Mouse (Mus musculus): Measurements from ENCODE around the gene Zkscan5. TPM values are rescaled to one million over a fixed set of nuclear protein-coding genes. Genes with fewer than 3 reads are reported as not detected.
A peak's percentile ranks its signal among the peaks of the same experiment; 100 is the strongest.
"Not testable (repeated sequence)": the region's sequence is repeated elsewhere in the genome, so short reads cannot be mapped to it uniquely, and the experiment has no call there.

The Zkscan5 gene
- total RNA-seq, 4 experiments from 2014 or later = 10.2 to 12.4 (median 10.6) TPM

DNA sequence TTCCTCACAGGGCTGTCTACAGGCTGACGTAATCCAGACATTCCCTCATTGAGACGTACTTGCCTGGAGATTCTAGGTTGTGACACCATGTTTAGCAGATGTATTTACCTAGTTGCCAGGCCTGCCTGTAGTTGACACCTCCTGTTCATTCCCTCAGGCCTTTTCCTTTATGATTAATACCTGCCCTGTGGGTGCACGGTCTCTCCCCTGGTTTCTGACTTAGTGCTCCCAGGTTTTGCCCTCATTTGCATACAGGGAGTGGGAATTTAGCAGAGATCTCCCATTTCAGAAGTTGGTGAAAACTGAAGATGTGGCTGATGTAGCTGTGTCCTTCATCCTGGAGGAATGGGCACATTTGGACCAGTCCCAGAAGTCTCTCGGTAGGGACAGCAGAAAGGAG is 7.9 kb downstream of the Zkscan5 start:
- no peak for DNase-seq (ENCODE audit: low spot score in 2 of 2)

DNA sequence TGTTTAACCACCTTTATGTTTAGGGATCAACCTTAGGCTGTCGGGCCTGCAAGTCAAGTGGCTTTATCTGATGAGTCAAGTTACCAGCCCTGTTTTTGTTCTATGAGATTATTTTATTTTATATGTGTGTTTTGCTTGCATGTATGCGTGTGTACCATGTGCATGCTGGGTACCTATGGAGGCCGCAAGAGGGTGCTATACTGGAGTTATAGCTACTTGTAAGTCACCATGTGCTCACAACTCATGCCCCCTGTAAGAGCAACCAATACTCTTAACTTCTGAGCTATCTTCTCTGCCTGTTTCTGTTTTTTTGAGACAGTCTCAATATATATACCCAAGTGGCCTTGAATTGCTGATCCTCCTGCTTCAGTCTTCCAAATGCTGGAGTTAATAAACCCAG is 9.1 kb downstream of the Zkscan5 start:
- no peak for DNase-seq (ENCODE audit: low spot score in 2 of 2)

GRCm38 (mm10) chr5:145214679-145215078 is 10.3 kb downstream of the Zkscan5 start:
- no peak for DNase-seq (ENCODE audit: low spot score in 2 of 2)

GRCm38 (mm10) chr5:145217746-145218145 is 13.4 kb downstream of the Zkscan5 start:
- no peak for DNase-seq (ENCODE audit: low spot score in 2 of 2)

DNA sequence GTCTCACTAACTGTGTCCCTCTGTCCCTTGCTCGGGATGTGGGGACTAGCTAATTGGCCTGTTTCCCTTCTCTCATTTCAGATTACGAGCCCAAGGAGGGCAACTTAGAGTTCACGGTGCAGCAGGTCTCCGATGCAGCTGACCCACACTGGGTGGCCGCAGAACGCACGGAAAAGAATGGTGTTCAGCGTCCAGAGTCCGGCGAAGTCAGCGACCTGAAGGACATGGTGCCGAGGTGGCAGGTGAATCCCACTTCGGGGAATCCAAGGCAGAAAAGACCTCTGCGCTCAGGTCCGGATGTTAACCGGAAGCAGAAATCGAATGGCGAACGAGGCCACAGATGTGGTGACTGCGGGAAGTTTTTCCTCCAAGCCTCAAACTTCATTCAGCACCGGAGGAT is 13.8 kb downstream of the Zkscan5 start:
- no peak for DNase-seq (ENCODE audit: low spot score in 2 of 2)

DNA sequence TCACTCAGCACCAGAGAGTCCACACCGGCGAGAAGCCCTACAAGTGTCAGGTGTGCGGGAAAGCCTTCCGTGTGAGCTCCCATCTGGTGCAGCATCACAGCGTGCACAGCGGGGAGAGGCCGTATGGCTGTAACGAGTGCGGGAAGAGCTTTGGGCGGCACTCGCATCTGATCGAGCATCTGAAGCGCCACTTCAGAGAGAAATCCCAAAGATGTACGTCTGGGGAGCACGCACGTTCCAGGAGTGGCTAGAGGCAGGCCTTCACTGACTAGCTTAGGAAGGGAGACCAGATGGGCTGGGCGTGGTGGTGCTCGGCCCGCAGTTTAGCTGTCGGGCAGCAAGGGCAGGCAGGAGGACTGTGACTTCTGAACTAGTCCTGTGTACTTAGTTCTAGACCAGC is 14.3 kb downstream of the Zkscan5 start:
- DNase-seq (ENCODE audit: low spot score in 2 of 2) = no peak

GRCm38 (mm10) chr5:145219981-145220380 is 15.6 kb downstream of the Zkscan5 start:
- no peak for DNase-seq (ENCODE audit: low spot score in 2 of 2)

GRCm38 (mm10) chr5:145222840-145223239 is 18.5 kb downstream of the Zkscan5 start:
- no peak for DNase-seq (ENCODE audit: low spot score in 2 of 2)

DNA sequence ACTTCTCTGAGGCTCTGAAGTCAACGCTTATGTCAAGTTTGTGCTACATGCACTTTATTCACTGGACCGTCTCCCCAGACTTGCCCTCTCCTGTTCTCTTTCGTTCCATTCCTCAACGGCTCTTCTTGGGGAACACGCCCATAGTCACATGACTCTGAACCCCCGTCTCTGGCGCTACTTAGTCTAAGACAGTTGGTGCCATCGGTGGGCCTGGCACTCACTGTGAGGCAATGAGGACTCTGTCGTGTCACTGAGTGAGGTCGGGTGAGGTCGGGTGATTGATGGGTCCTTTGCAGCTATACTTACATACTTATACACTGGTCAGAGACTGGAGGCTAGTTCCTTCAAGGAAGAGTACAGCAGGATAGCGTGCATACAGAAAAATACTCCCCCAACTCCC is 19.0 kb downstream of the Zkscan5 start:
- no peak for DNase-seq (ENCODE audit: low spot score in 2 of 2)

GRCm38 (mm10) chr5:145226453-145226852 is 22.1 kb downstream of the Zkscan5 start:
- no peak for DNase-seq (ENCODE audit: low spot score in 2 of 2)

- DNase-seq (ENCODE audit: low spot score in 2 of 2) = not testable (repeated sequence)
Measured at GRCm38 (mm10) chr5:145229283-145229682, 24.9 kb downstream of the Zkscan5 start.

DNA sequence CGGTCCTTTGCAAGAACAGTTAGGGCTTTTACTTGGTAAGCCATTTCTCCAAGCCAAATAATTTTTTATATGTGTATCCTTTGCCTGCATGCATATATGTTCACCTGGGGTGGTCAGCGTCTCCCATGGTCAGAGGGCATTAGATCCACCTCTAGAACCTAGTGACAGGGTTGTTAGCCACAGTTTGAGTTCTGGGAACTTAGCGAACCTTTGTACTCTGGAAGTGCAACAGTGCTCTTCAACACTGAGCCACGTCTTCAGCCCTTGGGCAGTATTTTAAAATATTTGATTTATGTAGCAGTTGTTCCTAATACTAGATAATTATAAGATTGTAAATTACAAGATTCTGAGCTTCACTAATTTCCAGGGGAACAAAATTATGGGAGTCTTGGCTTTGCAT is 26.3 kb downstream of the Zkscan5 start:
- DNase-seq (ENCODE audit: low spot score in 2 of 2) = no peak

- peak; percentile 96 to 97 for DNase-seq (ENCODE audit: low spot score in 2 of 2)
Measured at GRCm38 (mm10) chr5:145231367-145231871, 27.1 kb downstream of the Zkscan5 start, which contains the start of gene Zfp655. Gene Zfp655 (plus strand): TSS chr5:145231715.

DNA sequence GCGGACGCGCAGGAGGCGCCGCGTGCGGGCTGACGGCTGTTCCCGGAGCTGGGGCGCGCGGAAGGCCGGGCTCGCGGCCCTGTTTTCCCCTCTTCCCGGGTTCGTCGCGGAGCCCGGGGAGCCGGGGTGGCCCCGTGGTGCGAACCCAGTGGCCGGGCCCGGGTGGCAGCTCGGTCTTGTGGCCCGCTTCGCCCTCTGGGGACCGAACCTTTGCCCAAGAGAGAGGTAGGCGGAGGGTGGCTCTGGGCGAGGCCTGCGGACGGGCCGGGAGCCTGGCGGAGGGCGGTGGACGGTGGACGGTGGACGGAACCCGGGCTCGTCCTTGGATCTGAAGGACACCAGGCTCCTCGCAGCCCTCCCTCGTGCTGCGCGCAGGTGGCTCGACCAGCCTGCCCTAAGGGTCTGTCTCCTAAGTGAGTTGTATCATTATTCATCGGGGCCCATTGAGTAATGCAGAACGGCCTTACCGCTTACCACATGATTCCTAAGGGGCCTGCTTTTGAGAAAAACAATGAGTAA is 27.6 kb downstream of the Zkscan5 start:
- DNase-seq (ENCODE audit: low spot score in 2 of 2) = no peak

DNA sequence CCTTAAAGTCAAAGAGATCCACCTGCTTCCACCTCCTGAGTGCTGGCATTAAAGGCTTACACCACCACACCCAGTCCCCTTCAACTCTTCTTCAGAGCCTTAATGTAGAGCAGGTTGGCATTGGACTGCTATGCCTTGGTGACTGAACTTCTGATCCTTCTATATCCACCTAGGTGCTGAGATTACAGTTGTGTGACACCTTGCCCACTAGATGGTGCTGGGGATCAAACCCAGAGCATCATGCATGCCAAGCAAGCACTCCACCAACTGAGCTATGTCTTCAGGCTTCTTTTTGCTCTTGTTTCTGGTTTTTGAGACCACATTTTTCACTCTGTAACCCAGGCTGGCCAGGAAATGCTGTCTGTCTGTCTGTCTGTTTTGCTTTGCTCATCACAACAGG is 30.3 kb downstream of the Zkscan5 start:
- DNase-seq (ENCODE audit: low spot score in 2 of 2) = no peak

- DNase-seq (ENCODE audit: low spot score in 2 of 2) = no peak
Measured at GRCm38 (mm10) chr5:145249520-145249919, 45.2 kb downstream of the Zkscan5 start.

Other genes with a start within 250 kb of the Zkscan5 start
- 10 to 100 TPM; 29.7 to 35.4 (median 31.0) TPM for gene Smurf1, start 238.7 kb upstream of the Zkscan5 start, total RNA-seq (2022)
- not detected for gene Gm4871, start 171.8 kb upstream of the Zkscan5 start, total RNA-seq (2022)
- gene 1700018F24Rik, start 161.6 kb upstream of the Zkscan5 start, total RNA-seq (2022) = not detected
- gene Arpc1a, start 120.7 kb upstream of the Zkscan5 start, total RNA-seq (2022) = 100 to 1,000 TPM; 223 to 245 (median 243) TPM
- not detected for gene Kpna7, start 120.5 kb upstream of the Zkscan5 start, total RNA-seq (2022)
- 10 to 100 TPM; 16.9 to 66.2 (median 37.8) TPM for gene Arpc1b, start 90.3 kb upstream of the Zkscan5 start, total RNA-seq (2022)
- 10 to 100 TPM; 70.8 to 100.0 (median 83.5) TPM for gene Pdap1, start 64.3 kb upstream of the Zkscan5 start, total RNA-seq (2022)
- 10 to 100 TPM; 67.8 to 76.8 (median 73.0) TPM for gene Bud31, start 64.2 kb upstream of the Zkscan5 start, total RNA-seq (2022)
- gene Ptcd1, start 37.5 kb upstream of the Zkscan5 start, total RNA-seq (2022) = 10 to 100 TPM; 19.1 to 28.7 (median 24.0) TPM
- 10 to 100 TPM; 24.9 to 30.7 (median 25.6) TPM for gene Cpsf4, start 37.3 kb upstream of the Zkscan5 start, total RNA-seq (2022)
- gene Atp5j2, start 12.5 kb upstream of the Zkscan5 start, total RNA-seq (2022) = 100 to 1,000 TPM; 217 to 378 (median 300) TPM
- gene Zkscan14, start 2.7 kb upstream of the Zkscan5 start, total RNA-seq (2022) = 10 to 100 TPM; 11.9 to 14.0 (median 12.9) TPM
- 10 to 100 TPM; 29.7 to 30.8 (median 30.4) TPM for gene Zfp655, start 27.2 kb downstream of the Zkscan5 start, total RNA-seq (2022)
- gene Zscan25, start 75.9 kb downstream of the Zkscan5 start, total RNA-seq (2022) = 10 to 100 TPM; 18.2 to 25.7 (median 22.3) TPM
- under 1 TPM in 2 of 4 experiments, not detected in 2; 0.32 to 0.43 TPM for gene Cyp3a57, start 140.7 kb downstream of the Zkscan5 start, total RNA-seq (2022)